Mouse (Mus musculus): ENCODE data around the gene Pde4d.

DNA sequence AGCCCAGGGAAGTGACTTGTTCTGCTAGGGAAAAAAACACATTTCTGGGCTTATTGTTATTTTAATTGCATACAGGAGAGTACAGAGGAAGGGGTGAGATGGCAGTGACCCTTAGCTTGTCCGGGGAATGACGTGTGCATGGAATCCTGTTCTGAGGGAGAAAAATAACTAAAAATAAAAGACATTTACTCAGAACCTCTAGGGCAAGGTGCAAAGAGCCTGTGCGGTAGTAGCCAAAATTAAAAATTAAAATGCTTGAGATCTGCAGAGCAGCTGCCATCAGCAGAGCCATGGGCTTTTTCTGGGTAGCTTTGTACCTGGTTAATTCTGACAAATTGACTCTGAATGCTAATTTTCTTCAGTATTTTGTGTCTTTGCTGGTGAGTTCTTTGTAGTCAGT, 322.6 kb downstream of the Pde4d start:
- no peak for TF ChIP-seq CTCF (IDR thresholded peaks at IDR 0.05; ENCODE audit: control insufficient read depth, insufficient read depth, insufficient read length)
- TF ChIP-seq MYOD1 (IDR thresholded peaks at IDR 0.05; ENCODE audit: control insufficient read depth, insufficient read length, low read depth) = no peak
